8 mouse cellular contexts compared by ENCODE assay signal in genomic region chr6:8066208-8066607, GRCm38 (mm10).
DNase-seq lines count a peak whose midpoint lies in the region; ATAC-seq lines count a peak whose summit lies in the region.
"Had no signal": no experiment of that assay in that cellular context is flagged by ENCODE, and none has a peak within 500 bp of the region (broad histone marks: within the 10 kb centered on the region; RNA-seq: fewer than 3 reads in every experiment).

No protein-coding gene starts in this region.

- no peak for ATAC-seq in midbrain, embryonic 11.5 days (ENCODE audit: low FRiP score)
- no peak for ATAC-seq in midbrain, embryonic 16.5 days

- H3K36me3 ChIP-seq in midbrain, embryonic 11.5 days (ENCODE audit: control insufficient read depth, insufficient read depth, low read length), result no peaks in the 10 kb centered on the region
- H3K36me3 ChIP-seq in midbrain, embryonic 16.5 days (ENCODE audit: control insufficient read depth, insufficient read depth, low read length), result no peaks in the 10 kb centered on the region

- intact Hi-C loops in heart, postnatal 10 days (cut with DNase I), result loop anchor here (1.0 to 10.0 kb wide), 5 partner anchors 123 to 761 kb away; no protein-coding TSS in a partner anchor
- intact Hi-C loops in left cerebral cortex, postnatal 25 days (cut with DNase I), result loop anchor here (2.0 to 10.0 kb wide), 2 partner anchors 123 to 669 kb away; no protein-coding TSS in a partner anchor

- no peak overlapping the region for H3K27ac ChIP-seq in midbrain, embryonic 11.5 days (ENCODE audit: low read depth, low read length)
- H3K27ac ChIP-seq in midbrain, embryonic 16.5 days (ENCODE audit: low read length), result no peak overlapping the region

- H3K4me1 ChIP-seq in midbrain, embryonic 11.5 days (ENCODE audit: control insufficient read depth, insufficient read depth, low read length), result no peaks in the 10 kb centered on the region
- no peaks in the 10 kb centered on the region for H3K4me1 ChIP-seq in midbrain, embryonic 16.5 days (ENCODE audit: control insufficient read depth, insufficient read depth, low read length)

- H3K9me3 ChIP-seq in midbrain, embryonic 11.5 days (ENCODE audit: control insufficient read depth, low read length), result no peaks in the 10 kb centered on the region
- no peaks in the 10 kb centered on the region for H3K9me3 ChIP-seq in midbrain, embryonic 16.5 days (replicated peaks; ENCODE audit: control insufficient read depth, low read length, poor library complexity, severe bottlenecking)

- no peak overlapping the region for H3K4me2 ChIP-seq in midbrain, embryonic 11.5 days
- H3K4me2 ChIP-seq in midbrain, embryonic 16.5 days (ENCODE audit: low read length), result no peak overlapping the region

- H3K4me3 ChIP-seq in midbrain, embryonic 11.5 days (ENCODE audit: low read depth, low read length), result no peak overlapping the region
- H3K4me3 ChIP-seq in midbrain, embryonic 16.5 days (ENCODE audit: low read depth, low read length), result no peak overlapping the region
- H3K4me3 ChIP-seq: erythroblast, embryonic 14.5 days had no signal

- H3K27me3 ChIP-seq in midbrain, embryonic 11.5 days (ENCODE audit: control insufficient read depth, insufficient read depth, low read length), result no peaks in the 10 kb centered on the region
- no peaks in the 10 kb centered on the region for H3K27me3 ChIP-seq in midbrain, embryonic 16.5 days (ENCODE audit: control insufficient read depth, insufficient read depth, low read depth, low read length)

- WGBS in midbrain, embryonic 11.5 days, result 51% methylated on average over 3 of the region's 3 CpGs
- WGBS in midbrain, embryonic 16.5 days, result 59% methylated on average over 3 of the region's 3 CpGs

- H3K9ac ChIP-seq in midbrain, embryonic 11.5 days (ENCODE audit: low read length), result no peak overlapping the region
- H3K9ac ChIP-seq in midbrain, embryonic 16.5 days (ENCODE audit: low read depth, low read length), result no peak overlapping the region

- peak; percentile 85 for DNase-seq in midbrain, embryonic 11.5 days (ENCODE audit: low spot score, missing footprints)
- DNase-seq in NIH3T3 (ENCODE audit: low read depth), result peak; percentile 81
- DNase-seq in cerebellum, adult 9-10 months, result peak; percentile 34
- DNase-seq in heart, postnatal 10 days, result peak; percentile 59 to 74
- peak; percentile 29 to 51 for DNase-seq in left cerebral cortex, postnatal 25 days (ENCODE audit: low spot score in 2 of 2)
- DNase-seq in right cerebral cortex, postnatal 14 days, result peak; percentile 18

Comparison
In these comparisons a context has a peak if more than half of its experiments do, and no peak if none do; other contexts are left out.
1. DNase-seq: peak in every context shown above with its lines; median percentile 85 in midbrain, embryonic 11.5 days; 81 in NIH3T3; 66 in heart, postnatal 10 days; 40 in left cerebral cortex, postnatal 25 days; 34 in cerebellum, adult 9-10 months; 18 in right cerebral cortex, postnatal 14 days.